Mouse (Mus musculus) regulatory T cell (primary cell): Measurements from ENCODE around the gene Artn.

ENCODE experiments used
- in situ Hi-C: fragments of 300-600 bp; cut with MboI, MseI; formaldehyde crosslinking; loops from one replicate; pipeline ENCODE4 v1.15.1; 2025; ENCODE audit warnings: high pct_unique_total_duplicates

Gene Artn

DNA sequence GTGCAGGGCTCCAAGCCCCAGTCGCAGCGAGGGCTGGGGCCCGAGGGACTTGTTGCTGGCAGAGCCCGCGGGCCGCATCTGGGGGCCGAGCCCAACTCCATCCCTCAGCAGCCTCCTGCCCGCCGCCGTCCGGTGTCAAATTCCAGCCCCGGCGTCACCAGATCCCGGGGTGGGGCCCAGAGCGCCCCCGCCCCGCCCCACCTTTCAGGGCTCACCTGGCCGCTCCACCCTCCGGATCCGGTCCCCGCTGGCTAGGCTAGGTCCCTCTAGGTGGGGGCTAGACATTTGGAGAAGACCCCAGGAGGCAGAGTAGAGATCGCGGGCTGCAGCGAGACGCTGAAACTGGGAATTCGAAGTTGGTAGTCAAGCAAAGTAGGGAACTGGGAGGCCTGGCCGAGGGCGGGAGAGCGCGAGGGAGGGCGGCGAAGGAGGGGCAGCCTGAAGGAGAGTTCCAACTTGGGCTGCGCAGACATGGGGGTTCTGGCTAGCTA lies at the start of gene Artn:
Gene Artn, minus strand, starts transcription at position 373 of the 491 bp plus-strand sequence.
- in situ Hi-C loops = loop anchor here (5.0 kb wide), 1 partner anchor 158 kb away; no protein-coding TSS in a partner anchor

DNA sequence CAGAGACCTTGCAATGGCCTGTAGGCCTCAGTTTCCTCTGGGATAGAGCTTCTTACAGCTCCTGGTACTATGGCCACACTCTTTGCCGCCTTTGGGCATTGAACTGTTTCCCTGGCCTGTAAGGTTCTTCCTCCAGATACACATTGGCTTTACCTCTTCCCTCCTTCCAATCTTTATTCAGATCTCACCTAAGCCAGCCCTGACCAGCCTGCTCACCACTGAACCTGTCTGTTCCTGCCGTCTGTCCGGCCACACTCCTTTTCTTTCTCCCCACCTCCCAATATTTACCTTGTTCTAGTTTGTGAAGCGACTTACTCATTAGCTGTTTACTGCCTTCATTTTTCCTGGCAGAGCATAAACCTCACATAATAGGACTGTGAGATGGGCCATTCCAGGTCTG lies 49.6 kb upstream of the Artn start:
- in situ Hi-C loops = no loop called here

DNA sequence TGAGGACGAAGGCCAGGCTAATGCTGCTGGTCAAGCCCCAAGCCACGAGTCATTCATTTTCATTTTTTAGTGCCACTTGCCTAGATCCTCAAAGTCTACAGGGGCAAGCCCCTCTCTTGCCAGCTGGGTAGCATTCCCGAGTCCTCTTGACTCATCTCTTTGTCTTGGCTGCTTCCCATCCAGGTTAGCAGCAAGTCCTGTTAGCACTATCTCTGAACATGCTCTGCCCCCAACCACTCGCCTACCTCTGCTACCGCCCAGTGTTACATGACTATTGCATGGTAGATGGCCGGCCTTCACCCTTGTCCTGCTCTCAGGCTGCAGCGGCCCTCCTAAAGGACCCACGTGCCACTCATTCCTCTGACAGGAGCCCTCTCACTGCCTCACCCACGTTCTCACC lies 48.7 kb upstream of the Artn start:
- in situ Hi-C loops = no loop called here

DNA sequence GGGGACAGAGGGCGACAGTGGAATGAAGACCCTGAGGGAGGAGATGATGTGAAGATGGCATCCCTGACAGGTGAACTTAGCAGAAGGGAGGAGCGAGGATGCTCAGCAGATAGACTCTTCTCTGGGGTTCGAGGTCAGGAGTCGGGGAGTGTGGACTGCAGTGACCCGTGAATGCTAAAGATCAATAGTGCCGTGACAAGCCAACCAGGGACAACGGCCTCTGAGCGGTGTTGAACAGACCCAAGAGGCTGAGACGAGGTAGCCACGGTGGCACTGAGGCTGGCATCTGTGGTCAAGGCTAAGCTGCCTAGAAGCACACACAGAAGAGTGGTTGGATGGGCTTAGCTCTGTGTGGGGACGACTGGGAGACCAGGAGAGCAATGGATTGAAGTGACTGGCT lies 48.3 kb upstream of the Artn start:
- in situ Hi-C loops = no loop called here

DNA sequence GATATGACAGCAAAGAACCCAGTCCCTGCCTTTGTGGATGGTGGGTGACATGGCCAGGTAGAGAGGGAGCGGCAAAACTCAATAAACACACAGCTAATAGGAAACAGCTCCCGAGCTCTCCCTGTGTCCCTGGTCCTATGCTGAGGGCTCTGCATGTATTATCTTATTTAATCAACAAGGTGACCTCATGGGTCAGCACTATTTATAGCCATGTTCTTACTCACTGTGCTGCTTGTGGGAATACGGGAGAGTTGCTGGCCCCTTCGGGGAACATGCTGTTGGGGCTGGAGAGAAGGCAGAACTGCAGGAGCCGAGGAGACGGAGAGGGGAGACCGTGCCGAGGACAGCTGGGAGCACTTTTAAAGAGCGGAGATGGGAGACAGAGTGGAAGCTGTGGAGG lies 47.8 kb upstream of the Artn start:
- in situ Hi-C loops = no loop called here

DNA sequence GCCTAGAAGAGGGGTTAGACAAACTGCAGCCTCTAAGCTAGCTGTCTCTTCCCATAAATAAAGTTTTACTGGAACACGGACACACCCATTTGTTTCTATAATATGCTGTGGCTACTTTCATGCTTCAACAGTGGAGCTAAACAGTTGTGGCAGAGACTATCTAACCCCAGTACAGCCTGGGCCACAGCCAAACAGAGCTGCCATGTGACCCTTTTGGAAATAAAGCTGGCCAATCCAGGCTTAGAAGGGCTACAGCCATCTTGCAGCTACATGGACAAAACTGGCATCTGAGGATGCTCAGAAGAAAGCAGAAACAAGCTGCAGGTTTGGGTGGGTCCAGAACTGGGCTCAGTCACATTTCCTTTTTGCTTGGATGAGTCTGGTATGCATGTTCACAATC lies 46.3 kb upstream of the Artn start:
- in situ Hi-C loops = no loop called here

DNA sequence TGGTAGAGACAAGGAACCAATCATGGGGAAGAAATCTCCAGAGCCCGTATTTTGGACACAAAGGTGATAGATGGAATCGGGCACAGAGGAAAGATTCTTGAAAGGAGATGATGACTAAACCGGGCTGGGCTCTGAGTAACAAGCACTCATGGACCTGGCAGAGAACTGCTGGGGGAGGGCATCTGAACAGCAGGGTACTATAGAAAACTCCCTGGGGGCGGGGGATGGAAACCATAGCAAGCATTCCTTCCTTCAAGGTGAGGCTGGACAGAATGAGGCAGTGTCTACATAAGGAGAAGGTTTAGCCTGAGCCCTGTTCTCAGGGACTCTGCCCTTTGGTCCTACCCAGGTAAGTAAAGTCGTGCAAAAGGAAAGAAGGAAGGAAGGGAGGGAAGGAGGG lies 45.2 kb upstream of the Artn start:
- in situ Hi-C loops = no loop called here

DNA sequence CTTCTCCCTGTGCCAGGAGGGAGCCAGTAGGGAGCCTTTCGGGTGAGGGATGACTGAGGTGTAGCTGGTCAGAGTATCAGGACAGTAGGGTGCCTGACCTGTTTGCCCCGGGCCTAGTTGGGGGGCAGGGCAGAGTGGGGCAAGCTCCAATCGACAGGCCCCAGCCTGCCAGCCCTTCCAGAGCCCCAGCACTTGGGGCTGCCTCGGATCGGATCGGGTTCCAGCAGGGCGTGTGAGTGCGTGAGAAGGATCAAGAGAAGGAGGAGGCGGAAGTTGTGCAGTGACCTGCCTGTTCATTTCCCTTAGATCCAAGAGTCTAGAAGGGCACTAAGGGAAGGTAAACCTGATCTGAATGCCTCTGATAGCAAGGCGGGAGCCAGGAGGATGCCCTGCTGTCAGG lies 43.4 kb upstream of the Artn start:
- in situ Hi-C loops = no loop called here

DNA sequence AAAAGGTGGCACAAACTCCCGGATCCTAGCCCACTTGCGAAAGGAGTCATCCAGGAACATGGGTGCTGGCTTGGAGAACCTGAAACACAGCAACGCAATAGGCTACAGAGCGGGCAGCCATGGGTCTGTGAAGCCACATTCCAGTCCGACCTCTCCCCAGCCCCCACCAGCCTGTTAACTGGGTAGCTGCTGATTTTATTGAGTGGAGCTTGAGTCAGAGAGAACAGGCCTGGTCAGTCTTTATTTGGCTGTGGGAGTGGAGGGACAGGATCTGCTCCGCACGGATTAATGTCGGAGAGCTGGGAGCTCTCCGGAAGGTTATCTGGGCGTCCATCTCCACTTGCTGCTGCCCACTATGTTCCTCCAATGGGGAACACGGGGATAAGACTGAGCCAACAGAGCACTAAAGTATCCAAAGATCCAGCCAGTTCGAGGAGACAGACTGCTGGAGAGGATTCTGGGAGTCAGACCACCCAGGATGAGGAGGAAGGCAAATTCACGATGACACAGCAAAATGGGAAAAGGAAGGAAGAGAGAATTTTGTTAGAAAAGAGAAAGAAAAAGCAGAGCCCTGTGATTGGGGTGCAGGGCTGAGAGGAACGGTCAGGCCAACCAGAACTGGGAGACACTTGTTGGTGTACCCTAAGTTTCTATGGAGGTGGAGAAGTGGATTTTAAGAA lies 34.9 kb upstream of the Artn start:
- in situ Hi-C loops = no loop called here

DNA sequence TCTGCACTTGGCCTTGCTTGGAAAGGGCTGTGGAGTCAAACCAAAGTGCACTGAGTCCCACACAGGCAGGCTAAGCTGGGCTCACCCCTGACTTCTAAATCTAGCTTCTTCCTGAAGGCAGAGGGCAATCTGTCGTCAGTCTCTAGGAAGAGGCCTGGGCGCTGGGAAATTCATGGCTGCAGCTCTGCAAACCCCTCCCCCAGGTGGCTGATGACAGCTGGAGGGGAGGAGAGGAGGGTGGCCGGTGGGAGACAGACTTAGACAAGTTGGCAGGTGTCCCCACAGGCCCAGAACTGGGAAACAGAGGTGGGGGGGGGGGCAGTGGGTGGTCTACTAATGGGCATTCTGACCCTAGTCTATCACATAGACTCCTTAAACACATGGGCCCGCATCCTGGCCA lies 27.9 kb upstream of the Artn start:
- in situ Hi-C loops = no loop called here

DNA sequence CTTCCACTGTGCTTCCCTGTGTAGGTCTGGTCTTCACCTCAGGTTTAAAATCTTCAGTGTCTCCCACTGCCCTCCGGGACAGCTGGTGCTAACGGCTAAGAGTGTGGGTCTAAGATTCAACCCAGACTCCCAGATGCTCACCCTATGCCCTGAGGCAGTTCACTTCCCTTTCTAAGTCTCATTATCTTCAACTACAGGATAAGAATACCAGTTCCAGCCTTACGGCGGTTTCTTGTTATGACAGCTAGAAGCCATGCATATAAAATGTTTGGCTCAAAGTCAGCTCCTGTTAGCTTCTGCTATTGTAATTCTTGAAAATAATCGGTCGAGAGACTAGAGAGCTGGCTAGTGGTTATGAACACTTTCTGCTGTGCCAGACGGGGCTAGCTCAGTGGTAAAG lies 17.9 kb upstream of the Artn start:
- in situ Hi-C loops = no loop called here

DNA sequence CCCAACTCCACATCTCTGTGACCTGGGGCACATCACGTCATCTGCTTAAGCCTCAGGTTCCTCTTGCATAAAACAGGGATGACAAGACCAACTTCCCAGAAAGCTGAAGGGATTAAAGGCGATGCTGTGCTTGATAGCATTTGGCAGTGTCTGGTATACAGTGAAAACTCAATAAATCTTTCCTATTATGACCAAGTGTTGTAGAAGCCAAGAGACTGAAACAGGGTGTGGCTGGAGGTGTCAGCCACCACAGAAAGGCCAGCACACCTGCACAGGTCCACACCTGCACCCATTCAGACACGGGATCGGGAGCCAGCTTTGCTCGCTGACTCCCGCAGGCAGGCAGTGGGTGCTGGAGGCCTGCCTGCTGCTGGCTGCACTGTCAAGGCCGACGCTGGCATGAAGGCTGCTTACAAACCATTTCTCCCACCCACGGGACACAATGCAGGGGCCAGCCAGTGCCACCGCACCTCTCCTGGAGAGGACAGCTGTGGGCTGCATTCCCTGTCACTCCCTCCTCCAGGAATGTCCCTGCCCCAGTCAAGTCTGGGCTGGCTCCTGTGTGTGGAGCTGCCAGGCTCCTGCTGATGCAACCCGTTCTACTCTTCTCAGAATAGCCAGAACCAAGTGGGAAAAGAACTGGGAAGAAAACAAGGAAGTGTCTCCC lies 17.2 kb upstream of the Artn start:
- in situ Hi-C loops = no loop called here

DNA sequence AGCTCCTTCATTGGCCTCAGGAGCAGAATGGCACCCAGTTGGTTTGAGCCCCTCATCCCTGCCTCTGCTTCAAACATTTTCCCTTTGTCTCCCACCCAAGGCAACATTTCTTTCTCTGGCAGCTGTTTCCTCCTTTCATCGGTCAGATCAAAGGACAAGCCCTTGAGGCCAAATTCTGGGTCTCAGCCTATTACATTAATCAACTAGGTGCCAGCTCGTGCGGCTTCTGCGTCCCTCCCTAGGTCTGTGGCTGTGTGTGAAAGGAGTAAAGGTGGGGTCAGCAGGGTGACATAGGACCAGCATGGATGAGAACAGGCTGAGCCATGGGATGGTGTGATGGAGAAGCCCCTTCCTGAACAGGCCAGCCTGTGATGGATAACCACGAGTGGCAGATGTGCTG lies 13.8 kb upstream of the Artn start:
- in situ Hi-C loops = no loop called here

DNA sequence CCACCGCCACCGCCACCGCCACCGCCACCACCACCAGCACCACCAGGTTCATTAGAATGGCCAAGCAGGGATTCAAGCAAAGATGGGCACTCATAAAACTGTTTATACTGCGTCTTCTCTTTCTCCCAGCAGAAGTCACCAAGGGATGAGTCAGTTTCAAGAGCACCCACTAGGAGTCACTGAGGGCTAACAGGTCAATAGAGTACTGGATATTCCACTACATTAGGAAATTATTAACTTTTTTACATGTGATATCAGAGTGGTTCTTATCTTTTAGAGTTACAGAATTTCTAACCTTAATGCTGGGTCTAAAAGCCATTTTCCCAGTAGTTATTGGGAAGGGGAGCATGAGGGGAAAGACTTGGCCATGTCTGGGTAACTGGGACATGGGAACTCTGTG lies 7.4 kb upstream of the Artn start:
- in situ Hi-C loops = no loop called here

DNA sequence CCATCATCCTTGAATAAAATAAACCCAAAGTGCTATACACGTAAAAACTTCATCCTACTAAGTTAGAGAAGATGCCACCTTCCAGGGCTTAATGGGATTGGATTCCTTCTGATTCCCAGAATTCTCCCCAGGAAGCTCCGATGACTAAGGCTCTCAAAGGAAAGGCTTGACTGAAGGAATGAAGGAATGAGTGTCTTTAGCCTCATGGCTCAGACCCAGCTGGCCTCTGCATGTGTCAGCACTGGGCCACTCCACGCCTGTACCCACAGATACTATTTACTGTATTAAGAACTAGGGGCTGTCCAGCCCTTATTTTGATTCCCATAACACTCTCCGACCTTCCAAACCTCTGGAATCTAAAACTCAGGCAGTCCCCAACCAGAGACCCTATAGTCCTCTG lies 4.5 kb upstream of the Artn start:
- in situ Hi-C loops = no loop called here

DNA sequence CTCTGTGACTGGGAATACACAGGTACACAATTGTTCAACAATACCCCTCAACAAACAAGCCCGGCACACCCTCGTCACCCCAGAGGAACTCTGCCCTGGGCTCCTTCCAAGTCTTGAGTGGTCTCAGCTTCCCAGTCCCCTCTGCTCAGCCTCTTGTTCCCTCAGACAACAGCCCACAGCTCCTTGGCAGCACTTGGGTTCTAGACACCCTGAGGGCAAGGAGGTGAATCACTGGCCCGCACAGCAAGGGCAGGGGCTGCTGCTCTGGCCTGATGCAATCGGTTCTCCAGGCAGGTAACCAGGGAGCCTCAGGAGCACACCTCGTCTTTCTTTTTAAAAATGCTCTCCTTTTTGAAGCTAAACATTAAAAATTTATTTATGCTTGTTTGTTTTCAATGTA lies 3.7 kb upstream of the Artn start:
- in situ Hi-C loops = no loop called here

DNA sequence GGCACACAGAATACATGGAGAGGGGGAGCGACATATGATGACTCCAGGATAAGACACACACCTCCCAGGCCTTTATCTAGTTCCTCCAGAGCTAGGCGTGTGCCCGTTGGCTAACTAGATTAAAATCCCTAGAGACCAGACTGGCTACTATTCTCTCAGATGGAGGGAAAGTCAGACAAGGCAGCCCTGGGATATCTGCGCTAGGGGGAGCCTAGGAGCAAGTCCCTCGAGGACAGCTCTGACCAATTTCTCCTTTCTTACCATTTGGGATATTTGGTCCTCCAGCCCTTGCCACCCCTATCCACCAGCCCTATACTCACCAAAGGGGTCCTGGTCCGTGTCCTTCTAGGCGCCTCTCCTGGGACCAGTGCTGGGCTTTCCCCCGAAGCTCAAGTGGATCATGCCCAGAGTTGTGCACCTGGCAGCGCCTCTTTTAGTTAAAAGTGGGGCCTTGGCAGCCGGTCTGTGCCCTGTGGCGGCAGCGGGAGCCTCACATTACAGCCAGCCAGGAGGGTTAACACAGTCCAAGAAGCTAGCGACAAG lies 793 bp downstream of the Artn start:
- in situ Hi-C loops = loop anchor here (5.0 kb wide), 1 partner anchor 159 kb away; no protein-coding TSS in a partner anchor

DNA sequence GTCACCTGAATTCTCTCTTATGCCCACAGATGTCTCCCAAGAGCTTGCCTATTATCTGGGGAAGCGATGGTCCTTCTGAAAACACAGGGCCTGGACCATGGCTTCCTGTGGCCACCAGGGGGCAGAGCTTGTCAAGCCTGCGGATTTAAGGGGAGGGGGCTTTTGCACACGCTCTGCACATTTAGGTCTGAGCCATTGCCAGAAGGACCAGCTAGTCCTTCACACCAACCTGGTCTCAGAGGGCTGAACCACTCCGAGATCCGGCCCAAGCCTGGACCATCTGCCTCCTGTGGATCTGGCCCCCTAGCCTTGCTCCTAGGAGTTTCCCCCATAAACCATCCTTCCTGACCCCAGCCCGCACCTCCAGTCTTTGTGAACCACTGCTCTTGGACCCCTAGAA lies 1.3 kb downstream of the Artn start:
- in situ Hi-C loops = loop anchor here (5.0 kb wide), 1 partner anchor 159 kb away; no protein-coding TSS in a partner anchor

DNA sequence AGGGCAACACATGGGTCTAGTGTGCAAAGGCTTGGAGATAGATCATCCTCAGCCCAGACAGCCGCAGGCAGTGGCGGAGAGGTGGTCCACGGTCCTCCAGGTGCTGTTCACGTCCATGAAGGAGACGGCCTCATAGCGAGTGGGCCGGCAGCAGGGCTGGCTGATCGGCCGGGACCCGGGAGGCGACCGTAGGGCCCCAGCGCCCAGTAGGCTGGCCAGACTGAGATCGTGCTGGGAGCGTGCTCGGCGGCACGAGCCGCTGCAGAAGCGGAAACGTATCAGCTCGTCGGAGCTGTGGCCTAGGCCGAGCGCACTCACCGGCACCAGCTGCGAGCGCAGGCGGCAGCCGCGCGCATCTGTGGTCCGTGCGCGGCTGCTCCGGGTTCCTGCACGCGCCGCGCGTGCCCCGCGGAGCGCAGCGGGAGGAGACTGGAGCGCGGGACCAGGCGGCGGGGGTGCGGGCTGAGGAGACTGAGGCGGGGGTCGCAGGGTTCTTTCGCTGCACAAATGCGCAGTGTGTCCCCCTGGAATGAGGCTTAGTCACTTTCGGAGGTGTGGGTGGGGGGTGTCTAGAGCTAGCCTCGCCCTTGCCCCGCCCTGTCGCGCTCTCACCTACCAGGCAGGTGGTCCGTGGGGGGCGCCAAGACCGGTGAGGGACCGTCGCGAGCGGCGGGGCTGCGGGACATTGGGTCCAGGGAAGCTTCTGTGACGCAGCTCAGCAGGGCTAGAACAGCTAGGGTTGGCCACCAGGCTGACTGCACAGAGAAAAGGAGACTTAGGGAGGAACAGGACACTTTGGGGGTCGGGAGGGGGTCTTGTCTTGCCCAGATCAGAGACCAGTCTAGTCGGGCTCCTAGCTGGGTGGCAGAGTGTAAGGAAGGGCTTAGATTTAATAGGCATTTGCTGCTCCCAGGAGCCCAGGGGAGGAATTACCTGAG lies 2.7 kb downstream of the Artn start:
- in situ Hi-C loops = loop anchor here (5.0 kb wide), 1 partner anchor 160 kb away; no protein-coding TSS in a partner anchor

DNA sequence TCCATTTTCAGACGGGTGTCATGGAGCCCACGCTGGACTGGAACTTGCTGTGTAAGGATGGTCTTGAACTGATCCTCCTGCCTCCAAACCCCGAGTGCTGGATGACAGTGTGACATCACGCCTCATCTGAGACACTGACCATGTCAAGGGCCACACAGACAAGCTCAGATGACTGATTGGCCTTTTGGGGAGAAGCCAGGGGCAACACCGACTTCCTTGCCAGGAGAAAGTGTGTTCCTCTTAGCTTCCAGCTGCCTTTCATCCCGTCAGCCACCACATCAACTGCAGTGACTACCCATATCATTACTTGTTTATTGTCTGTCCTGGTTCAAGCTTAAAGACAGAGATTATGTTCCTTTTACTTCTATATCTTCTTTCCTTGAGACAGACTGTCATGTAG lies 4.6 kb downstream of the Artn start:
- in situ Hi-C loops = loop anchor here (5.0 kb wide), 1 partner anchor 162 kb away; no protein-coding TSS in a partner anchor

DNA sequence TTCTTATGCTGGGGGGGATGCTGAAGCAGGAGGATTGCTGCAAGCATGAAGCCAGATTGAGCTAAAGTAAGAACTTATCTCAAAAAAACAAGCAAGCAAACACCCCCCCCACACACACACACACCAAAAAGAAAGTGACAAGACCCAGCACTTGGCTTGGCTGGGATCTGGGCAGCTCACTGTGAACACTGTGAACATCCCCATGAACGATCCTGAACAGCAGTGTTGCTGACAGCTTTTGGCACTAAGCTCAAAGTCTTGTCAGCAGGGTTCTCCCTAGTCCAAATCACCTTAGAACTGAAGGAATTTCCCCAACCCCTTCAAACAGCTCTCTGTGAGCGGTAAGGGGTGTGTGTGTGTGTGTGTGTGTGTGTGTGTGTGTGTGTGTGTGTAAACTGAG lies 6.1 kb downstream of the Artn start:
- in situ Hi-C loops = no loop called here

DNA sequence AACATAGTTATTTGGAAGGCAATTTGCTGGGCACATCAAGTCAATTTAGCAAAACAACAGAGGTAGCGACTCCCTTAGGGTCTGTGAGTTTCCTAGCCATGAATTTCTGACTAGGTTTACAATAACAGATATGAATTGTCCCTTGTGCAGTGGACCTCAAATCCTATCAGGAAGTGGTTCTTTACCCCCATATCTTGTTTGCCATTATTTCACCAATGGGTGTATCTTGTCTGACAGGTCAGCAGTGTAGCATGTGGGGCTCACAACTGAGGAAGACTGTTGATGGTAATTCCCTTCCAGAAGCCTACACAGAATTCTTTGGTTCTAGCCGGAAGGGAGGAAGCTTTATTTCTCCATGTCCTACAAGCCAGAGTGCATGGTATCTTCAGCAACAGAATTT lies 8.2 kb downstream of the Artn start:
- in situ Hi-C loops = no loop called here
